Mouse (Mus musculus) bone marrow, adult 2 months (tissue): ENCODE results near the gene Oit1.

Experiments used
- CTCF ChIP-seq: fragments of 200-500 bp; IDR thresholded peaks from 2 replicates; pipeline ENCODE4 v1.5.1; 2011; ENCODE audit warnings: low read length, control low read depth; ENCODE audit not compliant: control insufficient read depth, insufficient read depth
- POLR2A ChIP-seq: fragments of 200-500 bp; IDR thresholded peaks from 2 replicates; pipeline ENCODE4 v1.6.1; 2011; ENCODE audit warnings: low read depth, mild to moderate bottlenecking, control low read depth, low read length, borderline replicate concordance; ENCODE audit not compliant: control insufficient read depth

- TF ChIP-seq POLR2A (no peak), CTCF (no peak)
Observed at GRCm38 (mm10) chr14:8378685-8379313, at the start of gene Oit1.
